Mouse (Mus musculus) embryonic fibroblast, embryonic 13.5 days (primary cell): ENCODE measurements around the gene Synj2. TPM values are rescaled to one million over a fixed set of nuclear protein-coding genes. Genes with fewer than 3 reads are reported as not detected.
A peak's percentile ranks its signal among the peaks of the same experiment; 100 is the strongest.

Experiments used
- H3K27ac ChIP-seq: 2 replicates; pipeline ENCODE4 v1.5.1; 2012; ENCODE audit warnings: low read length, control low read depth, inconsistent platforms; ENCODE audit not compliant: insufficient read depth
- H3K4me1 ChIP-seq: 2 replicates; pipeline ENCODE4 v1.6.1; 2011; ENCODE audit warnings: low read length; ENCODE audit not compliant: control insufficient read depth, insufficient read depth
- H3K4me3 ChIP-seq: 2 replicates; pipeline ENCODE4 v1.5.1; 2011; ENCODE audit warnings: mild to moderate bottlenecking, control low read depth, low read length; ENCODE audit not compliant: insufficient read depth
- CTCF ChIP-seq: IDR thresholded peaks from 2 replicates; pipeline ENCODE4 v1.5.1; 2011; ENCODE audit warnings: mild to moderate bottlenecking, control low read depth, low read length, moderate library complexity, borderline replicate concordance; ENCODE audit not compliant: insufficient read depth
- POLR2A ChIP-seq: IDR thresholded peaks from 2 replicates; pipeline ENCODE4 v1.6.1; 2011; ENCODE audit warnings: low read depth, mild to moderate bottlenecking, control low read depth, low read length, moderate library complexity
- polyA plus RNA-seq: library from polyadenylated mRNA; stranded (reverse); fragments of >200 nt; gene quantifications from 2 replicates; pipeline ENCODE4 v1.2.4, GENCODE M21; 2011; ENCODE audit warnings: low read depth; ENCODE audit not compliant: missing spikeins, insufficient read length

The Synj2 gene
- polyA plus RNA-seq, 1 experiment, result 19.9 TPM

- H3K4me3 ChIP-seq, result no peak overlapping the region
- no peaks in the 10 kb centered on the region for H3K4me1 ChIP-seq
- TF ChIP-seq CTCF (no peak), POLR2A (no peak)
- H3K27ac ChIP-seq, result no peak overlapping the region
Observed at GRCm38 (mm10) chr17:5903630-5904301, 37.3 kb upstream of the Synj2 start.

GRCm38 (mm10) chr17:5909681-5910080, 31.4 kb upstream of the Synj2 start:
- TF ChIP-seq CTCF, result no peak
- no peak for TF ChIP-seq POLR2A
- Histone ChIP-seq H3K4me3 (no peak overlapping the region), H3K4me1 (no peaks in the 10 kb centered on the region), H3K27ac (no peak overlapping the region)

- Histone ChIP-seq H3K4me3 (no peak overlapping the region), H3K27ac (no peak overlapping the region), H3K4me1 (no peaks in the 10 kb centered on the region)
- TF ChIP-seq CTCF (no peak), POLR2A (no peak)
Observed at GRCm38 (mm10) chr17:5911591-5911990, 29.5 kb upstream of the Synj2 start.

GRCm38 (mm10) chr17:5912797-5913196, 28.3 kb upstream of the Synj2 start:
- Histone ChIP-seq H3K4me1 (no peaks in the 10 kb centered on the region), H3K27ac (no peak overlapping the region), H3K4me3 (no peak overlapping the region)
- TF ChIP-seq CTCF (no peak), POLR2A (no peak)

GRCm38 (mm10) chr17:5914217-5914616, 26.9 kb upstream of the Synj2 start:
- Histone ChIP-seq H3K4me1 (no peaks in the 10 kb centered on the region), H3K27ac (no peak overlapping the region), H3K4me3 (no peak overlapping the region)
- TF ChIP-seq CTCF (no peak), POLR2A (no peak)

- no peaks in the 10 kb centered on the region for H3K4me1 ChIP-seq
- H3K27ac ChIP-seq, result no peak overlapping the region
- TF ChIP-seq CTCF, result no peak
- TF ChIP-seq POLR2A, result no peak
- no peak overlapping the region for H3K4me3 ChIP-seq
Observed at GRCm38 (mm10) chr17:5921954-5922353, 19.1 kb upstream of the Synj2 start.

- no peaks in the 10 kb centered on the region for H3K4me1 ChIP-seq
- no peak overlapping the region for H3K27ac ChIP-seq
- TF ChIP-seq POLR2A, result no peak
- peak; percentile 64; the same call in 1 of the 2 replicates for TF ChIP-seq CTCF
- no peak overlapping the region for H3K4me3 ChIP-seq
Observed at GRCm38 (mm10) chr17:5923281-5923680, 17.8 kb upstream of the Synj2 start.

GRCm38 (mm10) chr17:5924238-5924637, 16.8 kb upstream of the Synj2 start:
- H3K4me3 ChIP-seq, result no peak overlapping the region
- no peak for TF ChIP-seq CTCF
- no peak overlapping the region for H3K27ac ChIP-seq
- no peaks in the 10 kb centered on the region for H3K4me1 ChIP-seq

- H3K4me1 ChIP-seq, result no peaks in the 10 kb centered on the region
- TF ChIP-seq CTCF, result no peak
- TF ChIP-seq POLR2A, result no peak
- no peak overlapping the region for H3K4me3 ChIP-seq
- no peak overlapping the region for H3K27ac ChIP-seq
Observed at GRCm38 (mm10) chr17:5926710-5927109, 14.4 kb upstream of the Synj2 start.

- no peaks in the 10 kb centered on the region for H3K4me1 ChIP-seq
- no peak for TF ChIP-seq POLR2A
- TF ChIP-seq CTCF, result no peak
- H3K4me3 ChIP-seq, result no peak overlapping the region
- no peak overlapping the region for H3K27ac ChIP-seq
Observed at GRCm38 (mm10) chr17:5929031-5929430, 12.0 kb upstream of the Synj2 start.

GRCm38 (mm10) chr17:5932161-5932560, 8.9 kb upstream of the Synj2 start:
- TF ChIP-seq CTCF (no peak), POLR2A (no peak)

More at GRCm38 (mm10) chr17:5932161-5932560, 8.9 kb upstream of the Synj2 start:
- Histone ChIP-seq H3K4me3 (no peak overlapping the region), H3K4me1 (no peaks in the 10 kb centered on the region), H3K27ac (no peak overlapping the region)
